Mouse (Mus musculus): Measurements from ENCODE around the gene Ccpg1. TPM values are rescaled to one million over a fixed set of nuclear protein-coding genes. Genes with fewer than 3 reads are reported as not detected.

Gene Ccpg1
- polyA plus RNA-seq, 1 experiment, result 9.5 TPM

DNA sequence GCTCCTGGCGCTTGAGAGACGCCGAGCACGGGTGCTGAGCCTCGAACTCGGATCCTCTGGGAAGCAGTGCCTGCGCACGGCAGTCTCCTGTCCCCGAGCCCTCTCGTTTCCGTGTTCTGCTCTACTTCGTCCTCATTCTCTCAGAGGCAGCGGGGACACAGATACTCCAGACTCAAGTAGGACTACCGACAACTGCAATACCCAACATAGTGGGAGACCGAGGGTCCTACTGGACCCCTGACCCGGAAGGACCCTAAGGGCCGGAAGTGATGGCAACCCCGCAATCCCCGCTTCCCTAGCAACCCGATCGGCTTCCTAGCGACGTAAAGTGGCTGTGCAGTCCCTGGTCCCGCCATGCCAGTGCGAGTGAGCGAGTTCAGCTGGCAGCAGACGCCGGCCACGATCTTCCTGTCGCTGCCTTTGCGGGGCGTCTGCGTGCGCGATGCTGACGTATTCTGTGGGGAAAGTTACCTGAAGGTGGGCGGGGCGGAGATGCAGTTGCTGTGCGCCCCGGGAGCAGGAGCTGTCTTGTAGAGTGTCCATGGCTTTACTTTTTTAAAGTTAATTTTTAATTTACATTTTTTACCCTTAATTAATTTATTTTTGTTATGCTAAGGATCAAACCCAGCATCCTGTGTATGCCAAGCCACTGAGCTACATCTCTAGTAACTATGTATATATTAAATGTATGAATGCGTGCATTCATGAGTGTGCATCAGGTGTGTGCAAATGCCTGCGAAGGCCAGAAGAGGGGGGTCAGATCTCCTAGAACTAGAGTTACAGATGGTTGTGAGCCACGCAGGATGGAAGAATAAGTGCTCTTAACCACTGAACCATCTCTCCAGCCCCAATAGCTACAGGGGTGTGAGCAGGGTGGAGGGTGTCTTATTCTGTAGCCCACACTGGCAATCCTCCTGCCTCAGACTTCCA, 26.4 kb upstream of the Ccpg1 start, which contains the start of the genes Dyx1c1 and Gm44503:
Dyx1c1 (plus strand) TSS at position 265 of the 930 bp plus-strand sequence.
Gm44503 (plus strand) TSS at position 332 of the 930 bp plus-strand sequence.
- no peak within 1 kb of the TSS for H3K4me2 ChIP-seq (ENCODE audit: low read depth)
- no peaks in the 10 kb centered on the region for H3K79me2 ChIP-seq (ENCODE audit: control insufficient read depth, insufficient read depth)
- H3ac ChIP-seq (ENCODE audit: control insufficient read depth, insufficient read length), result no peak within 1 kb of the TSS
- TF ChIP-seq TCF3 (IDR thresholded peaks at IDR 0.05; ENCODE audit: insufficient read length, low read depth) (no peak), CEBPB (IDR thresholded peaks at IDR 0.05; ENCODE audit: insufficient read depth, poor library complexity, severe bottlenecking) (no peak), SRF (IDR thresholded peaks at IDR 0.05; ENCODE audit: control insufficient read depth, insufficient read length, low read depth) (no peak), POLR2A (IDR thresholded peaks at IDR 0.05; ENCODE audit: insufficient read length, low read depth) (no peak), E2F4 (IDR thresholded peaks at IDR 0.05; ENCODE audit: insufficient read depth) (no peak), POLR2AphosphoS2 (IDR thresholded peaks at IDR 0.05; ENCODE audit: insufficient read length, low read depth) (no peak), MYOD1 (IDR thresholded peaks at IDR 0.05; ENCODE audit: control insufficient read depth in 1 of 3, insufficient read length in 2 of 3, low read depth in 2 of 3) (no peak), MYOG (IDR thresholded peaks at IDR 0.05; ENCODE audit: control insufficient read depth in 1 of 3, insufficient read depth in 1 of 3, insufficient read length in 2 of 3, low read depth in 2 of 3) (no peak)
- H3K4me3 ChIP-seq, result no peak within 1 kb of the TSS
- H3K36me3 ChIP-seq (ENCODE audit: control insufficient read depth, insufficient read depth), result no peaks in the 10 kb centered on the region
- no peaks in the 10 kb centered on the region for H3K27me3 ChIP-seq (ENCODE audit: control insufficient read depth, insufficient read depth, insufficient read length)

DNA sequence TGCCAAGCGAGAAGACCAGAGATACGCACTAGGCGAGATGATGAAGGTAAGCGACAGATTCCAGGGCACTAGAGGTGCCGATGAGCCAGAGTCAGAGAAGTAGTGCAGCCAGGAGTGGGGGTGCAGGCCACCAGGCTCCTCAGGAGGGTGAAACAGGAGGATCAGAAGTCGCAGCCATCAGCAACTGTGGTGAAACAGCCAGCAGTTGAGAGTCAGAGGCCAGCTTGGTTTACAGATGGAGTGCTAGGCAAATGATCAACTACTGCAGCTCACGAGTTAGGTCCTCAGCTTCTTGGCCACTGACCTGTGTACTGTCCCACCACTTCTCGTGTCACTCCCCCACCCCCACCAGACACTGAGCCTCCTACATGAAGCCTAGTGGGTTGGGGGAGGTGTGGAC, 23.9 kb upstream of the Ccpg1 start:
- Histone ChIP-seq H3ac (ENCODE audit: control insufficient read depth, insufficient read length) (no peak overlapping the region), H3K36me3 (ENCODE audit: control insufficient read depth, insufficient read depth) (no peaks in the 10 kb centered on the region), H3K4me2 (ENCODE audit: low read depth) (peak overlapping the region; percentile 42), H3K27me3 (ENCODE audit: control insufficient read depth, insufficient read depth, insufficient read length) (peaks cover 6% of the 10 kb centered on the region), H3K79me2 (ENCODE audit: control insufficient read depth, insufficient read depth) (no peaks in the 10 kb centered on the region), H3K4me3 (no peak overlapping the region)
- TF ChIP-seq USF1 (IDR thresholded peaks at IDR 0.05; ENCODE audit: low read depth) (no peak), E2F4 (IDR thresholded peaks at IDR 0.05; ENCODE audit: insufficient read depth) (no peak), POLR2AphosphoS2 (IDR thresholded peaks at IDR 0.05; ENCODE audit: insufficient read length, low read depth) (no peak), MAX (IDR thresholded peaks at IDR 0.05; ENCODE audit: low read depth) (no peak), TCF3 (IDR thresholded peaks at IDR 0.05; ENCODE audit: insufficient read length, low read depth) (no peak), POLR2A (IDR thresholded peaks at IDR 0.05; ENCODE audit: insufficient read length, low read depth) (no peak), TCF12 (IDR thresholded peaks at IDR 0.05; ENCODE audit: insufficient read depth, poor library complexity, severe bottlenecking) (no peak), CEBPB (IDR thresholded peaks at IDR 0.05; ENCODE audit: insufficient read depth, poor library complexity, severe bottlenecking) (no peak), MYOD1 (IDR thresholded peaks at IDR 0.05; ENCODE audit: control insufficient read depth in 1 of 3, insufficient read length in 2 of 3, low read depth in 2 of 3) (no peak)

DNA sequence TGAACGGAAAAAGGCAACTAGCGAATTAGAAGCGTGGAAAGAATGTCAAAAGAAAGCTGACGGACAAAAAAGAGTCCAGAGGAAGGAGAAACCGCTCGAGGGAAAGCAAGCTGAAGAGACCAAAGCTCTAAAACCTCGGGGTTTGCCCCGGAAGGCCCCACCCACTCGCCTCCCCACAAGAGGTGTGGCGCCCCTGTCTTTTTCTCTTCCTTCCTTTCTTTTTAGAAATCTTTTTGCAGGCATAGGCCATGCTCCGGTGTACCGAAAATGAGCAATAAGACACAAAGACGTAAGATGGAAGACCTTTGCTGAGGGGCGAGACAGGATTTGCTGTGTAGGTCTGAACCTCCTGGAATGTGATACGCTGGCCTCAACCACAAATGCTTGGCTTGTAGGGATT, 23.3 kb upstream of the Ccpg1 start:
- peak overlapping the region; percentile 42 for H3K4me2 ChIP-seq (ENCODE audit: low read depth)
- H3K4me3 ChIP-seq, result no peak overlapping the region
- no peak overlapping the region for H3ac ChIP-seq (ENCODE audit: control insufficient read depth, insufficient read length)
- no peaks in the 10 kb centered on the region for H3K36me3 ChIP-seq (ENCODE audit: control insufficient read depth, insufficient read depth)
- H3K27me3 ChIP-seq (ENCODE audit: control insufficient read depth, insufficient read depth, insufficient read length), result peaks cover 6% of the 10 kb centered on the region
- no peak for TF ChIP-seq MAX (IDR thresholded peaks at IDR 0.05; ENCODE audit: low read depth)
- TF ChIP-seq USF1 (IDR thresholded peaks at IDR 0.05; ENCODE audit: low read depth), result no peak
- no peak for TF ChIP-seq MYOD1 (IDR thresholded peaks at IDR 0.05; ENCODE audit: control insufficient read depth in 1 of 3, insufficient read length in 2 of 3, low read depth in 2 of 3)
- no peak for TF ChIP-seq POLR2A (IDR thresholded peaks at IDR 0.05; ENCODE audit: insufficient read length, low read depth)
- TF ChIP-seq E2F4 (IDR thresholded peaks at IDR 0.05; ENCODE audit: insufficient read depth), result no peak
- no peak for TF ChIP-seq TCF12 (IDR thresholded peaks at IDR 0.05; ENCODE audit: insufficient read depth, poor library complexity, severe bottlenecking)
- no peak for TF ChIP-seq MYOG (IDR thresholded peaks at IDR 0.05; ENCODE audit: control insufficient read depth in 1 of 3, insufficient read depth in 1 of 3, insufficient read length in 2 of 3, low read depth in 2 of 3)
- TF ChIP-seq TCF3 (IDR thresholded peaks at IDR 0.05; ENCODE audit: insufficient read length, low read depth), result no peak
- TF ChIP-seq POLR2AphosphoS2 (IDR thresholded peaks at IDR 0.05; ENCODE audit: insufficient read length, low read depth), result no peak
- no peak for TF ChIP-seq SRF (IDR thresholded peaks at IDR 0.05; ENCODE audit: control insufficient read depth, insufficient read length, low read depth)
- no peak for TF ChIP-seq REST (IDR thresholded peaks at IDR 0.05; ENCODE audit: insufficient read depth, insufficient read length)
- no peak for TF ChIP-seq CEBPB (IDR thresholded peaks at IDR 0.05; ENCODE audit: insufficient read depth, poor library complexity, severe bottlenecking)
- no peaks in the 10 kb centered on the region for H3K79me2 ChIP-seq (ENCODE audit: control insufficient read depth, insufficient read depth)

GRCm38 (mm10) chr9:72968349-72969061, 16.7 kb upstream of the Ccpg1 start:
- H3ac ChIP-seq (ENCODE audit: control insufficient read depth, insufficient read length), result no peak overlapping the region
- no peaks in the 10 kb centered on the region for H3K36me3 ChIP-seq (ENCODE audit: control insufficient read depth, insufficient read depth)
- no peaks in the 10 kb centered on the region for H3K79me2 ChIP-seq (ENCODE audit: control insufficient read depth, insufficient read depth)
- H3K4me2 ChIP-seq (ENCODE audit: low read depth), result no peak overlapping the region
- TF ChIP-seq MYOD1 (IDR thresholded peaks at IDR 0.05; ENCODE audit: control insufficient read depth in 1 of 3, insufficient read length in 2 of 3, low read depth in 2 of 3) (no peak), USF1 (IDR thresholded peaks at IDR 0.05; ENCODE audit: low read depth) (no peak), TCF3 (IDR thresholded peaks at IDR 0.05; ENCODE audit: insufficient read length, low read depth) (no peak), POLR2A (IDR thresholded peaks at IDR 0.05; ENCODE audit: insufficient read length, low read depth) (no peak), SRF (IDR thresholded peaks at IDR 0.05; ENCODE audit: control insufficient read depth, insufficient read length, low read depth) (no peak), MAX (IDR thresholded peaks at IDR 0.05; ENCODE audit: low read depth) (no peak), REST (IDR thresholded peaks at IDR 0.05; ENCODE audit: insufficient read depth, insufficient read length) (no peak), POLR2AphosphoS2 (IDR thresholded peaks at IDR 0.05; ENCODE audit: insufficient read length, low read depth) (no peak), E2F4 (IDR thresholded peaks at IDR 0.05; ENCODE audit: insufficient read depth) (no peak), CEBPB (IDR thresholded peaks at IDR 0.05; ENCODE audit: insufficient read depth, poor library complexity, severe bottlenecking) (no peak), TCF12 (IDR thresholded peaks at IDR 0.05; ENCODE audit: insufficient read depth, poor library complexity, severe bottlenecking) (no peak), MYOG (IDR thresholded peaks at IDR 0.05; ENCODE audit: control insufficient read depth in 1 of 3, insufficient read depth in 1 of 3, insufficient read length in 2 of 3, low read depth in 2 of 3) (no peak)
- peaks cover 10% of the 10 kb centered on the region for H3K27me3 ChIP-seq (ENCODE audit: control insufficient read depth, insufficient read depth, insufficient read length)
- no peak overlapping the region for H3K4me3 ChIP-seq
